Mouse (Mus musculus) intestine, embryonic 16.5 days (tissue): Measurements from ENCODE around the gene Dnmt3b. TPM values are rescaled to one million over a fixed set of nuclear protein-coding genes. Genes with fewer than 3 reads are reported as not detected.

Experiments
- ATAC-seq: fragments of 200-750 bp; cut with Nextera tagmentation; 2 replicates; pipeline ENCODE4 v1.8.0; 2017; ENCODE audit warnings: moderate TSS enrichment, moderate library complexity
- H3K27ac ChIP-seq: fragments of 300-500 bp; sonication (generic); 2 replicates; pipeline ENCODE4 v1.5.1; 2014; ENCODE audit warnings: mild to moderate bottlenecking, low read length
- H3K27me3 ChIP-seq: fragments of 300-500 bp; sonication (generic); replicated peaks from 2 replicates; pipeline ENCODE4 v1.6.1; 2014; ENCODE audit warnings: low read length, control low read depth, mixed read lengths; ENCODE audit not compliant: control insufficient read depth, insufficient read depth
- H3K36me3 ChIP-seq: fragments of 300-500 bp; sonication (generic); 2 replicates; pipeline ENCODE4 v1.6.1; 2014; ENCODE audit warnings: low read length, control low read depth; ENCODE audit not compliant: control insufficient read depth, insufficient read depth
- H3K4me1 ChIP-seq: fragments of 300-500 bp; sonication (generic); 2 replicates; pipeline ENCODE4 v1.6.1; 2014; ENCODE audit warnings: low read length, control low read depth, mixed read lengths; ENCODE audit not compliant: control insufficient read depth, insufficient read depth
- H3K4me2 ChIP-seq: fragments of 300-500 bp; sonication (generic); 2 replicates; pipeline ENCODE4 v1.6.1; 2014; ENCODE audit warnings: low read depth, low read length, control low read depth
- H3K4me3 ChIP-seq: fragments of 300-500 bp; sonication (generic); 2 replicates; pipeline ENCODE4 v1.5.1; 2014; ENCODE audit warnings: mild to moderate bottlenecking, low read length
- H3K9ac ChIP-seq: fragments of 300-500 bp; sonication (generic); 2 replicates; pipeline ENCODE4 v1.6.1; 2014; ENCODE audit warnings: low read depth, low read length
- H3K9me3 ChIP-seq: fragments of 300-500 bp; sonication (generic); 2 replicates; pipeline ENCODE4 v1.6.1; 2016; ENCODE audit warnings: low read length, control low read depth; ENCODE audit not compliant: control insufficient read depth
- WGBS: fragments of 180-500 bp; shearing (Covaris S2); extraction: QIAGEN DNeasy Blood & Tissue Kit; methylation state at CpG from one replicate; pipeline ENCODE4 v1.1.7; 2014; 5-methylcytosine and 5-hydroxymethylcytosine counted together
- polyA plus RNA-seq: library from polyadenylated mRNA; unstranded; fragments of >200 nt; fragmentation: Nextera tagmentation; extraction: Ambion mirVana; gene quantifications from 2 replicates; pipeline ENCODE4 v1.2.1, GENCODE M21; 2015

The Dnmt3b gene
- polyA plus RNA-seq, 1 experiment from 2014 or later = 7.8 TPM

DNA sequence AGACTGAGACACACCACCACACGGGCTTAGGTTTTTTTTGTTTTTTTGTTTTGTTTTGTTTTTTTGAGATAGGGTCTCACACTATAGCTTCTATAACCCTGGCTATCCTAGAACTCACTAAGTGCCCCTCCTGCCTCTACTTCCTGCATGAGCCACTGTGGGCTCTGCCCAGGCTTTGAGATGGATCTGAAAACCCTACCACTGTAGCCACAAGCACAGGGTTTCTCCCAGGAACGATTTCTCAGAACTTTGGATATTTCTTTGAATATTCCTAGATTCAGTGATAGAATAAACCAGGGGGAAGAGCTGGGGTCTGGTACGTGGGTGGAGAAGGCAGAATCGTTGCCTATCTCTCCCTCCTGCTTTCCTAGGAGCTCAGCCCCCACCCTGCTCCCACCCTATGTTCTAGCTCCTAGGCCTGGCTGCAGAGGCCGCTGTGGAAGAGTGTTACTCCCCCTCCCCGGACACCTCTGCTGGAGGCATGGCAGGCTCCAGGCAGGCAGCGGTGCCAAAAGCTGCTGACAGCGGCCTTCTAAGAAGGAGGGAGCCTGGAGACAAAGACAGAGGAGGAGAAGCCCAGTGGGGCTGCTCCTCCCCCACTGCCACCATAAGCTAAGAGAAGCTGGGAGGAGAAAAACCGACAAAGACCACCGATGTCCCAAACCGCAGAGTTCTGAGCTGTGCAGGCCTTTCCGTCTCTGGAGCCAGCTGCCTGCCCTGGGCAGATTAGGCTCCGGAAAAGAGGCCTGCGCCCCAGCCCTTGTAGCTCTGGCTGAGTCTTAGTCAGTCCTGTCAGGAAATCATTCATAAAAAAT, 38.6 kb upstream of the Dnmt3b start:
- H3K9me3 ChIP-seq = no peaks in the 10 kb centered on the region
- H3K36me3 ChIP-seq = no peaks in the 10 kb centered on the region
- no peaks in the 10 kb centered on the region for H3K27me3 ChIP-seq
- H3K9ac ChIP-seq = peak overlapping the region; percentile 60
- peak overlapping the region; percentile 66 for H3K27ac ChIP-seq
- H3K4me3 ChIP-seq = no peak overlapping the region
- ATAC-seq = peak; percentile 10; the same call in 1 of the 2 replicates
- WGBS = 34% methylated on average over 14 of the region's 14 CpGs
- peaks cover 22% of the 10 kb centered on the region for H3K4me1 ChIP-seq
- H3K4me2 ChIP-seq = no peak overlapping the region

DNA sequence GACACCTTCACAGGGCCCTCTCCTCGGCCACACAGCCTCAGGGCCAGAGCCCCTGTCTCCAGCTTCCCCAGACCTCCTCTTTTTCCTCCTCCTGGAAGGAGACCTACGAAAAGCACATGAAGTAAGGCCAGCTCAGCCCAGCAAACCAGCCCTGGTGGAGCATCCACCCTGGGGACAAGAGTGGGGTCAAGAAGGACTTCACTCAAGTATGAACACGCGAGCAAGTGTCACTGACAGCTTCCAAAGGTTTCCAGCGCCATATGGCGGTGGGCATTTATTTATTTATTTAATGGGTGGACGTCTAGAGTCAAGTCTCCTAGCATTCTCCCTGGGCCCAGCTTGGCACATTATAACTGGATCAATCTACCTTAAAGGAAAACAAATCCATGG, 38.0 kb upstream of the Dnmt3b start:
- Histone ChIP-seq H3K9me3 (no peaks in the 10 kb centered on the region), H3K9ac (peak overlapping the region; percentile 60; the same call in 1 of the 2 replicates), H3K4me3 (no peak overlapping the region), H3K36me3 (no peaks in the 10 kb centered on the region), H3K4me1 (peaks cover 22% of the 10 kb centered on the region), H3K27ac (peak overlapping the region; percentile 66), H3K4me2 (no peak overlapping the region), H3K27me3 (no peaks in the 10 kb centered on the region)
- no peak for ATAC-seq
- WGBS = 66% methylated on average over 7 of the region's 7 CpGs

DNA sequence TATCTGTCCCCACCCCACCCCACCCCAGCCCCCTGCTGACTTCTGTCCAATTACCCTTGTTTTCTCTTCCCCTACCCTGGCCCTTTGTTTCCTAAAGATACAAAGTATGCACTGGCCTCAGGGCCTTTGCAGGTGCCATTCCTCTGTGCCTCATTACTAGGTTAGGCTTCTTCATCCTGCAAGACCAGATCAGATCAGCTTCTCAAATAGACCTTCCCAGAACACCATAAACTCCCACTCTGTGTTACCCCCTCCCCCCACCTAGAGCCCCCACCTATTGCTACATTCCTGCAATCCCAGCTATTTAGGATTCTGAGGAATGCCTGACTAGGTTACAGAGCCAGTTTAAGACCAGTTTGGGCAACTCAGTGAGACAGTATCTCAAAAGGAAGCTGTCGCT, 37.5 kb upstream of the Dnmt3b start:
- WGBS = 100% methylated on average over 1 of the region's 1 CpGs
- Histone ChIP-seq H3K27me3 (no peaks in the 10 kb centered on the region), H3K9ac (no peak overlapping the region), H3K27ac (no peak overlapping the region), H3K4me2 (no peak overlapping the region), H3K4me3 (no peak overlapping the region), H3K4me1 (peaks cover 22% of the 10 kb centered on the region), H3K9me3 (no peaks in the 10 kb centered on the region), H3K36me3 (no peaks in the 10 kb centered on the region)
- ATAC-seq = no peak

- WGBS = 41% methylated on average over 3 of the region's 3 CpGs
- peak; percentile 36; the same call in 1 of the 2 replicates for ATAC-seq
Observed at GRCm38 (mm10) chr2:153612594-153613281, 36.5 kb upstream of the Dnmt3b start.

GRCm38 (mm10) chr2:153616893-153617292, 32.4 kb upstream of the Dnmt3b start:
- H3K4me2 ChIP-seq = no peak overlapping the region
- ATAC-seq = no peak
- H3K27me3 ChIP-seq = no peaks in the 10 kb centered on the region
- H3K27ac ChIP-seq = no peak overlapping the region
- peaks cover 22% of the 10 kb centered on the region for H3K36me3 ChIP-seq
- H3K4me3 ChIP-seq = no peak overlapping the region
- peaks cover 9% of the 10 kb centered on the region; the same call in 1 of the 2 replicates for H3K4me1 ChIP-seq
- H3K9me3 ChIP-seq = no peaks in the 10 kb centered on the region
- H3K9ac ChIP-seq = no peak overlapping the region
- WGBS = 91% methylated on average over 3 of the region's 3 CpGs

More at GRCm38 (mm10) chr2:153612594-153613281, 36.5 kb upstream of the Dnmt3b start:
- Histone ChIP-seq H3K27me3 (no peaks in the 10 kb centered on the region), H3K9me3 (no peaks in the 10 kb centered on the region), H3K9ac (no peak overlapping the region), H3K4me2 (no peak overlapping the region), H3K27ac (no peak overlapping the region), H3K4me1 (peaks cover 22% of the 10 kb centered on the region), H3K4me3 (no peak overlapping the region), H3K36me3 (no peaks in the 10 kb centered on the region)

GRCm38 (mm10) chr2:153618439-153618838, 30.8 kb upstream of the Dnmt3b start:
- Histone ChIP-seq H3K4me3 (no peak overlapping the region), H3K36me3 (peaks cover 26% of the 10 kb centered on the region), H3K9ac (no peak overlapping the region), H3K27me3 (no peaks in the 10 kb centered on the region), H3K9me3 (no peaks in the 10 kb centered on the region), H3K4me2 (no peak overlapping the region), H3K4me1 (no peaks in the 10 kb centered on the region), H3K27ac (no peak overlapping the region)
- 91% methylated on average over 6 of the region's 6 CpGs for WGBS
- no peak for ATAC-seq

DNA sequence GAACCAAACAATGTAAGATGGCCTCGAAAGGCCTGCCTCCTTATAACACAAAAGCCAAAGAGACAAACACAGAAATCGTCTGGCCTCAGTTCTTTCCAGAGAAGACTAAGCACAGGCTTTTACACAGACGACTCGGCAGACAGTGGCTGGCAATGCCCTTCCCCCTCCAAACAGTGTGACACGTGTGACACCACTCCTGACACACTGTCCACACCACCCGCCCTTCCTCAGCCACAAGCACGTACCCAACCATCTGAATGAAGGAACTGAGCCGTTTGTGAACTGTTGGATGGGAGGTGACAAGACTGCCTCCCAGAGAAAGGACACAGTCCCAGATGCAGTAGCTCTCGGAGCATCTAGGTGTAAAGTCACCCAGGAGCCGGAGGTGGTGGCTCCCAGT, 30.4 kb upstream of the Dnmt3b start:
- H3K27ac ChIP-seq = no peak overlapping the region
- no peak for ATAC-seq
- H3K4me3 ChIP-seq = no peak overlapping the region
- H3K36me3 ChIP-seq = peaks cover 26% of the 10 kb centered on the region
- H3K27me3 ChIP-seq = no peaks in the 10 kb centered on the region
- no peak overlapping the region for H3K4me2 ChIP-seq
- H3K4me1 ChIP-seq = no peaks in the 10 kb centered on the region
- no peaks in the 10 kb centered on the region for H3K9me3 ChIP-seq
- WGBS = 82% methylated on average over 10 of the region's 10 CpGs
- no peak overlapping the region for H3K9ac ChIP-seq

DNA sequence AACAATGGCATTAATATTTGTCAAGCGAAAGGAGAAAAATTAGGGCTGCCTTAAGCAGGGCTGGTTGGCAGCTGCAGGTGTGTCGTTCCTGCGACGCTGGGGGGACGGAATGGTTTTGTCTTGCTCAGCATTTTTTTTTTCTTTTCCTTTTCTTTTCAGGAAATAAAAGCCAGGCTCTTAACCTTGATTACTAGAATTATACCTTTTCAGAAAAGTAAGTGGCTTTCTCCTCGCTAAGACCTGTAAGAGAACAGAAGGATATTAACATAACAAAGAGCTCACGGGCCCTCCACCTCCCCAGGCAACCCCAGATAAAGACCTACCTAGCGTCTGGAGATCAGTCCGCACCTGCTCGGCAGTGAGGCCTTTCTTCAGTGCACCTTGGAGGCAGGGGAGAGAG, 26.8 kb upstream of the Dnmt3b start:
- no peak for ATAC-seq
- H3K4me3 ChIP-seq = no peak overlapping the region
- no peaks in the 10 kb centered on the region for H3K27me3 ChIP-seq
- WGBS = 66% methylated on average over 10 of the region's 10 CpGs
- H3K36me3 ChIP-seq = peaks cover 26% of the 10 kb centered on the region
- H3K9me3 ChIP-seq = no peaks in the 10 kb centered on the region
- H3K4me1 ChIP-seq = no peaks in the 10 kb centered on the region
- H3K4me2 ChIP-seq = no peak overlapping the region
- no peak overlapping the region for H3K27ac ChIP-seq
- no peak overlapping the region for H3K9ac ChIP-seq

DNA sequence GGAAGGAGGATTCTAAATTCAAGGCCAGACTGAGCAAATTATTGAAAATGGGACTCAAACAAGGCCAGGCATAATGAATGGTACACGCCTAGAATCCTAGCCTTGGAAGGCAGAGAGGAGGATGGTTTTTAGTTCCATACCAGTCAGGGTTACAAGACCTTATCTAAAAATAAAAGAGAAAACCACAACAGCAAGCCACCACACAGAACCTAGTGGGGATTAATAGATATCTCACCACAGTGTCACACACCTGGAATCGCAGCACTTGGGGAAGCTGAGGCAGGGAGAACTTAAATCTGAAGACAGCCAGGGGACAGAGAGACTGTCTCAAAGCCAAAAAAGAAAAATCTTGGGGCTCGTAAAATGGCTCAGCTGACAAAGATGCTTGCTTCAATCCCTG, 18.3 kb upstream of the Dnmt3b start:
- Histone ChIP-seq H3K36me3 (no peaks in the 10 kb centered on the region), H3K27me3 (no peaks in the 10 kb centered on the region), H3K9ac (no peak overlapping the region), H3K4me2 (no peak overlapping the region), H3K9me3 (no peaks in the 10 kb centered on the region), H3K4me1 (peaks cover 5% of the 10 kb centered on the region; the same call in 1 of the 2 replicates), H3K4me3 (no peak overlapping the region), H3K27ac (no peak overlapping the region)
- no peak for ATAC-seq
- 87% methylated on average over 3 of the region's 3 CpGs for WGBS
